In genomic region chr16:16856731-16857476, GRCm38 (mm10) we compare ENCODE assay signal across 18 mouse cellular contexts. TPM values are rescaled to one million over a fixed set of nuclear protein-coding genes. Genes with fewer than 3 reads are reported as not detected.
"Had no signal": no experiment of that assay in that cellular context is flagged by ENCODE, and none has a peak within 500 bp of the region (broad histone marks: within the 10 kb centered on the region; RNA-seq: fewer than 3 reads in every experiment).

No protein-coding gene starts in this region.

- H3K4me1 ChIP-seq: limb, embryonic 15.5 days had no signal

- DNase-seq: kidney, adult 9 months; left cerebral cortex, postnatal 4 days; lung, adult 18-20 months; thymus, postnatal 36 days had no signal

- H3K36me3 ChIP-seq: limb, embryonic 15.5 days had no signal

- H3K9ac ChIP-seq: limb, embryonic 15.5 days had no signal

- H3K4me3 ChIP-seq: limb, embryonic 15.5 days had no signal

- H3K9me3 ChIP-seq: limb, embryonic 15.5 days had no signal

- H3K27me3 ChIP-seq: limb, embryonic 15.5 days had no signal

- ATAC-seq: inflammation-experienced regulatory T-cells, adult 6 months; intestine, postnatal 0 days had no signal

- H3K4me2 ChIP-seq: limb, embryonic 15.5 days; midbrain, embryonic 11.5 days had no signal

- H3K27ac ChIP-seq: kidney, postnatal 0 days; limb, embryonic 15.5 days; stomach, postnatal 0 days had no signal

RNA-seq across cellular contexts. Expression of gene Igll1, which starts 6.9 kb away (rescaled TPM):
- total RNA-seq: layer of hippocampus, adult 8-10 months; layer of hippocampus, postnatal 14 days; left cerebral cortex, adult 18-20 months; left cerebral cortex, postnatal 10 days; left cerebral cortex, postnatal 4 days; midbrain, postnatal 0 days had no signal
- polyA plus RNA-seq: inflammation-experienced regulatory T-cells, adult 6 months; intestine, postnatal 0 days; large intestine, adult 2 months; midbrain, embryonic 11.5 days; midbrain, postnatal 0 days; neural tube, embryonic 11.5 days; stomach, postnatal 0 days had no signal

RNA-seq across cellular contexts. Expression of gene Vpreb1, which starts 13.7 kb away (rescaled TPM):
- total RNA-seq: left cerebral cortex, adult 18-20 months; left cerebral cortex, postnatal 10 days; midbrain, postnatal 0 days; neutrophil, adult 5-6 weeks had no signal

RNA-seq across cellular contexts. Expression of gene Spag6l, which starts 27.6 kb away (rescaled TPM):
- polyA plus RNA-seq: inflammation-experienced regulatory T-cells, adult 6 months; large intestine, adult 2 months; limb, embryonic 15.5 days had no signal
